Mouse (Mus musculus) large intestine, adult 2 months (tissue): ENCODE results near the gene Slc4a10. TPM values are rescaled to one million over a fixed set of nuclear protein-coding genes. Genes with fewer than 3 reads are reported as not detected.
"Not testable (repeated sequence)": the region's sequence is repeated elsewhere in the genome, so short reads cannot be mapped to it uniquely, and the experiment has no call there.

Experiments
- DNase-seq: peaks from one replicate; pipeline ENCODE4 v3.0.0-alpha.2; 2012; ENCODE audit warnings: low read depth, low spot score
- WGBS: fragments of 180-500 bp; shearing (Covaris S2); methylation state at CpG from one replicate; pipeline ENCODE4 v1.1.7; 2018; 5-methylcytosine and 5-hydroxymethylcytosine counted together
- polyA plus RNA-seq: library from polyadenylated mRNA; depleted of rRNA; stranded (reverse); fragments of >200 nt; gene quantifications from 2 replicates; pipeline ENCODE4 v1.2.3, GENCODE M21; 2012; rRNA removed

Gene Slc4a10
- 0.12 and 0.16 TPM in 2 replicates for polyA plus RNA-seq

GRCm38 (mm10) chr2:62046421-62046845 is at the start of gene Slc4a10:
TSS of gene Slc4a10 (plus strand) at chr2:62046462.
- WGBS: 16% methylated on average over 10 of the region's 10 CpGs
- DNase-seq: no peak

- WGBS: 83% methylated on average over 6 of the region's 6 CpGs
- not testable (repeated sequence) for DNase-seq
Measured at GRCm38 (mm10) chr2:62001251-62001650, 45.0 kb upstream of the Slc4a10 start.

GRCm38 (mm10) chr2:62018209-62018608 is 28.1 kb upstream of the Slc4a10 start:
- WGBS: 79% methylated on average over 3 of the region's 3 CpGs

GRCm38 (mm10) chr2:62046861-62047503 is 720 bp downstream of the Slc4a10 start:
- 11% methylated on average over 10 of the region's 10 CpGs for WGBS
- DNase-seq: no peak

More at GRCm38 (mm10) chr2:62018209-62018608, 28.1 kb upstream of the Slc4a10 start:
- no peak for DNase-seq

- WGBS: 4% methylated on average over 14 of the region's 14 CpGs
- no peak for DNase-seq
Measured at GRCm38 (mm10) chr2:62047504-62048005, 1.3 kb downstream of the Slc4a10 start.

- 12% methylated on average over 3 of the region's 3 CpGs for WGBS
- no peak for DNase-seq
Measured at GRCm38 (mm10) chr2:62048116-62048515, 1.9 kb downstream of the Slc4a10 start.

GRCm38 (mm10) chr2:62076512-62076911 is 30.2 kb downstream of the Slc4a10 start:
- DNase-seq: no peak

- 57% methylated on average over 3 of the region's 3 CpGs for WGBS
- no peak for DNase-seq
Measured at GRCm38 (mm10) chr2:62087566-62087965, 41.3 kb downstream of the Slc4a10 start.

- 82% methylated on average over 8 of the region's 8 CpGs for WGBS
Measured at GRCm38 (mm10) chr2:62088715-62089114, 42.5 kb downstream of the Slc4a10 start.

GRCm38 (mm10) chr2:62089208-62089607 is 42.9 kb downstream of the Slc4a10 start:
- DNase-seq: no peak
- 87% methylated on average over 9 of the region's 9 CpGs for WGBS

More at GRCm38 (mm10) chr2:62088715-62089114, 42.5 kb downstream of the Slc4a10 start:
- DNase-seq: no peak

GRCm38 (mm10) chr2:62100526-62100925 is 54.3 kb downstream of the Slc4a10 start:
- 97% methylated on average over 1 of the region's 1 CpGs for WGBS
- DNase-seq: no peak

- DNase-seq: no peak
- 71% methylated on average over 4 of the region's 4 CpGs for WGBS
Measured at GRCm38 (mm10) chr2:62115346-62115745, 69.1 kb downstream of the Slc4a10 start.

GRCm38 (mm10) chr2:62129975-62130374 is 83.7 kb downstream of the Slc4a10 start:
- DNase-seq: no peak
- WGBS: 87% methylated on average over 2 of the region's 2 CpGs

GRCm38 (mm10) chr2:62134911-62135310 is 88.6 kb downstream of the Slc4a10 start:
- 29% methylated on average over 8 of the region's 8 CpGs for WGBS
- DNase-seq: no peak

GRCm38 (mm10) chr2:62147636-62148035 is 101.4 kb downstream of the Slc4a10 start:
- 54% methylated on average over 3 of the region's 3 CpGs for WGBS
- DNase-seq: no peak

- DNase-seq: no peak
Measured at GRCm38 (mm10) chr2:62149421-62149820, 103.2 kb downstream of the Slc4a10 start.

- DNase-seq: no peak
- WGBS: 64% methylated on average over 1 of the region's 1 CpGs
Measured at GRCm38 (mm10) chr2:62150830-62151229, 104.6 kb downstream of the Slc4a10 start.

- DNase-seq: no peak
Measured at GRCm38 (mm10) chr2:62210109-62210508, 163.8 kb downstream of the Slc4a10 start.

- 79% methylated on average over 5 of the region's 5 CpGs for WGBS
- no peak for DNase-seq
Measured at GRCm38 (mm10) chr2:62211106-62211505, 164.8 kb downstream of the Slc4a10 start.

- DNase-seq: no peak
Measured at GRCm38 (mm10) chr2:62227563-62227962, 181.3 kb downstream of the Slc4a10 start.

- no peak for DNase-seq
- 77% methylated on average over 2 of the region's 2 CpGs for WGBS
Measured at GRCm38 (mm10) chr2:62231271-62231670, 185.0 kb downstream of the Slc4a10 start.

- no peak for DNase-seq
- 61% methylated on average over 4 of the region's 4 CpGs for WGBS
Measured at GRCm38 (mm10) chr2:62244167-62244566, 197.9 kb downstream of the Slc4a10 start.
